Mouse (Mus musculus) hindbrain, embryonic 15.5 days (tissue): ENCODE results near the gene Pde2a. TPM values are rescaled to one million over a fixed set of nuclear protein-coding genes. Genes with fewer than 3 reads are reported as not detected.
A peak's percentile ranks its signal among the peaks of the same experiment; 100 is the strongest.

Experiments
- ATAC-seq: fragments of 200-750 bp; cut with Nextera tagmentation; 2 replicates; pipeline ENCODE4 v1.8.0; 2017; ENCODE audit warnings: low read depth, moderate number of reproducible peaks, moderate TSS enrichment; ENCODE audit not compliant: low FRiP score
- H3K27ac ChIP-seq: fragments of 300-500 bp; sonication (generic); replicated peaks from 2 replicates; pipeline ENCODE4 v1.5.1; 2015; ENCODE audit warnings: mild to moderate bottlenecking, inconsistent platforms
- H3K27me3 ChIP-seq: fragments of 300-500 bp; sonication (generic); 2 replicates; pipeline ENCODE4 v1.6.1; 2015; ENCODE audit warnings: control low read depth, inconsistent platforms
- H3K36me3 ChIP-seq: fragments of 300-500 bp; sonication (generic); 2 replicates; pipeline ENCODE4 v1.6.1; 2015; ENCODE audit warnings: control low read depth, inconsistent platforms
- H3K4me1 ChIP-seq: fragments of 300-500 bp; sonication (generic); replicated peaks from 2 replicates; pipeline ENCODE4 v1.6.1; 2015; ENCODE audit warnings: control low read depth, inconsistent platforms
- H3K4me2 ChIP-seq: fragments of 300-500 bp; sonication (generic); 2 replicates; pipeline ENCODE4 v1.6.1; 2015; ENCODE audit warnings: moderate library complexity, mild to moderate bottlenecking, inconsistent platforms
- H3K4me3 ChIP-seq: fragments of 300-500 bp; sonication (generic); 2 replicates; pipeline ENCODE4 v1.5.1; 2015; ENCODE audit warnings: mild to moderate bottlenecking, inconsistent platforms
- H3K9ac ChIP-seq: fragments of 300-500 bp; sonication (generic); 2 replicates; pipeline ENCODE4 v1.6.1; 2015; ENCODE audit warnings: inconsistent platforms
- H3K9me3 ChIP-seq: fragments of 300-500 bp; sonication (generic); 2 replicates; pipeline ENCODE4 v1.6.1; 2016; ENCODE audit warnings: control low read depth, inconsistent platforms
- WGBS: fragments of 180-500 bp; shearing (Covaris S2); methylation state at CpG from one replicate; pipeline ENCODE4 v1.1.7; 2015; 5-methylcytosine and 5-hydroxymethylcytosine counted together
- polyA plus RNA-seq: library from polyadenylated mRNA; unstranded; fragments of >200 nt; fragmentation: Nextera tagmentation; extraction: Ambion mirVana; gene quantifications from 2 replicates; pipeline ENCODE4 v1.2.1, GENCODE M21; 2015

The Pde2a gene
- polyA plus RNA-seq, result 31.3 and 34.8 TPM in 2 replicates

DNA sequence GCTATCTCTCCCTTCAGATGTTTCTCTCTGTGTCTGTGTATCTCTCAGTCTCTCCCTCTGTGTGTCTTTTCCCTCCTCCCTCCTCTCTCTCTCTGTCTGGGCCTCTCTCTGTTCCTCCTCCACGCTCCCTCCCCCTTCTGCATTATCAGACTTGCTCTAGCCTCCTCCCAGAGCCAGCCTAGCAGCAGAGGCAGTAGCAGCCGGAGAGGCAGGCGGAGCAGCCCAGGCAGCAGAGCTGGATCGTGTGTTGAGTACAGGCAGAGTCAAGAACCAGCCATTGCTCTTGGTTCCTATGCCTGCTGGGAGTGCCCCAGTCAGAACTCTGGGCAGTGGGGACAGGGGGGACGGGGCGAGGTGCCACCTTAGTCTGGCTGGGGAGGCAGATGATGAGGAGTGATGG is at the start of gene Pde2a:
TSS of gene Pde2a (plus strand) at position 163 of the 400 bp plus-strand sequence.
- peak within 1 kb of the TSS; percentile 32 for H3K4me3 ChIP-seq
- peak within 1 kb of the TSS; percentile 27 for H3K9ac ChIP-seq
- H3K27ac ChIP-seq, result peak within 1 kb of the TSS; percentile 46
- H3K27me3 ChIP-seq, result peaks cover 5% of the 10 kb centered on the region; the same call in 1 of the 2 replicates
- H3K4me1 ChIP-seq, result peaks cover 37% of the 10 kb centered on the region
- no peaks in the 10 kb centered on the region for H3K36me3 ChIP-seq
- peak within 1 kb of the TSS; percentile 54 for H3K4me2 ChIP-seq
- no peaks in the 10 kb centered on the region for H3K9me3 ChIP-seq
- WGBS, result 12% methylated on average over 6 of the region's 6 CpGs
- ATAC-seq, result peak; percentile 81

DNA sequence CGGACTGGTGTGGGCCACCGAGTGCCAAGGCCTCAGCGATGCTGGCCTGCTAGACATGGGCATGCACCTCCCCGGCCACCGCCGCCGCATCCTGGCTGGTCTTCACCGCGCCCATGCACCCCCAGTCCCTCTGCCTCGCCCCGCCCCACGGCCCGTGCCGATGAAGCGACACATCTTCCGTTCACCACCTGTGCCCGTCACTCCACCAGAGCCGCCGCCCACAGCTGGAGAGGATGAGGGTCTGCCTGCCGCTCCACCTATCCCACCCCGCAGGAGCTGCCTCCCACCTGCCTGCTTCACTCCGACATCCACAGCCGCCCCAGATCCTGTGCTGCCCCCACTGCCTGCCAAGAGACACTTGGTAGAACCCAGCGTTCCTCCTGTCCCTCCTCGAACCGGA is 48.4 kb upstream of the Pde2a start:
- no peak overlapping the region for H3K4me2 ChIP-seq
- H3K27ac ChIP-seq, result no peak overlapping the region
- no peak for ATAC-seq
- H3K9me3 ChIP-seq, result no peaks in the 10 kb centered on the region
- H3K4me1 ChIP-seq, result peaks cover 8% of the 10 kb centered on the region; the same call in 1 of the 2 replicates
- WGBS, result 85% methylated on average over 26 of the region's 26 CpGs
- H3K36me3 ChIP-seq, result no peaks in the 10 kb centered on the region
- H3K27me3 ChIP-seq, result no peaks in the 10 kb centered on the region
- no peak overlapping the region for H3K9ac ChIP-seq
- H3K4me3 ChIP-seq, result no peak overlapping the region

DNA sequence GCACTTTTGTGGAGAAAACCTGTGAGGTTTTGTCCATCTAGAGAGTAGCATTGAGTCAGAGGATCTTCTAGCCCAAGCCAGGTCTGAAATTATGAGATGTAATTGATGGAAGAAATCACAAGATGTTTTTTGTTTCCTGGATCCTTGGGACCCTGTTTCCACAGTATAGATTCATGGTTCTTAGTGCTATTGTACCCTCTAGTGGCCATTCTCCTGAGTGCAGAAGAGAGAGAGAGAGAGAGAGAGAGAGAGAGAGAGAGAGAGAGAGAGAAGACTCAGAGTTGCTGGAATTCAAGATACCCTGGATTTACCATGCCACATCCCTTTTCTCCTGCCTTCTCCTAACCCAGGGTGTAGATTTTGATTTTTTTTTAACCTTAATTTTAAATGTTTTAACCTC is 47.3 kb upstream of the Pde2a start:
- Histone ChIP-seq H3K27me3 (no peaks in the 10 kb centered on the region), H3K4me3 (no peak overlapping the region), H3K36me3 (no peaks in the 10 kb centered on the region), H3K4me1 (peaks cover 8% of the 10 kb centered on the region; the same call in 1 of the 2 replicates), H3K9ac (no peak overlapping the region), H3K27ac (no peak overlapping the region), H3K9me3 (no peaks in the 10 kb centered on the region), H3K4me2 (no peak overlapping the region)
- ATAC-seq, result peak; percentile 72; the same call in 1 of the 2 replicates

DNA sequence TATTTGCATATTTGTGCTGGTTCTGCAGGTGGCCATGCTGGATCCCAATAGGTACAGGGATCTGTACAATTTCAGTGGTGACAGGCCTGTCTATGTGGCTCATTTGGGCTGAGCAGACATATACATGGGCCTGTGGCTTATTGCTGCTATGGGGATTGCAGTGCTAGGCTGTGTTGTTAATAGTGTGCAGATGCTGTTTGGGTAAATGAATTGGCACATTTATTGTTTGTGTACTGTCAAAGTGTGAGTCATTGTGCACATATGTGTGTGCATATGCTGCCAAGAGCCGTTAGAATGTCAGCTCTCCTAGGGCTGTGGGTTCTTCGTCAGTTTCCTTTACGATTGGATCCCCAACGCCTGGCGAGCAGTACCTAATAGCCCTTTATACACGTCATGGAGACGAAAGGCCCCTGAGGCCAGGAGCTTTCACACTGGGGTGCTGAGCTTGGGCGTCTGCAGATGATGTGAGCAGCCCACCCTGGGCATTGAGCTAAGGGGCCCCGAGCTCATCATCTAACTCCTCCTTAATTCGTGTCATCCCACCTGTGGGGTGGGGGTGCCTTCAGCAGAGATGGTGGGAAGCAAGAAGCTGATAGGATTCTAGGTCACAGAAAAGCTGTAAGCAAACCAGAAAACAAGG is 44.7 kb upstream of the Pde2a start:
- Histone ChIP-seq H3K4me3 (no peak overlapping the region), H3K4me1 (peaks cover 8% of the 10 kb centered on the region; the same call in 1 of the 2 replicates), H3K36me3 (no peaks in the 10 kb centered on the region), H3K4me2 (no peak overlapping the region), H3K9ac (no peak overlapping the region), H3K27ac (no peak overlapping the region), H3K9me3 (no peaks in the 10 kb centered on the region), H3K27me3 (no peaks in the 10 kb centered on the region)
- no peak; the same call in 1 of the 2 replicates for ATAC-seq
- 56% methylated on average over 10 of the region's 10 CpGs for WGBS

DNA sequence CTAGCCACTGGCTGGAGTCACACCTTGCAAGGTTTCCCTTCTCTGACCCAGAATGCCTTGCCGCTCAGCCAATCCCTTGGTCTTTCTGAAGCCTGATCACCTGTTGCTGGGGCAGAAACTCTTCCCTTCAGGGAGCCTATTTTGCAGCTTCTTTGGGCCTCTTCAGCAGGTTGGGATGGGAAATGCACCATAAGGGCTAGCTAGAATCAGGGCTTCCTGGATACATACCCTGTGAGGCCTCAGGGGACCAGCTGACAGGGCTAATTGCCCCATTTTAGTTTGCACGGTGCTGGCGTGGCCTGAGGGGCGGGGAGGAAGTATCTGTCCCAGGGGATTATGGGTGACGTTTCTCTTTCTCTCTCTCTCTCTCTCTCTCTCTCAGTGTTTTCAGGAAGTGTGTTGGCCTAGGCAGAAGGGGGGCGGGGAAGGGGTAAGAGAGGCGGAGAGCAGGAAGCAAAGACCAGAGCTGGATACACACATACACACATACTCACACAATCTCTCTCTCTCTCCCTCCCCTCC is 43.7 kb upstream of the Pde2a start:
- 42% methylated on average over 7 of the region's 7 CpGs for WGBS
- 0 out of 2 replicates have a peak overlapping the region, but pooled peaks have one; percentile 9 for H3K4me2 ChIP-seq
- no peak for ATAC-seq

DNA sequence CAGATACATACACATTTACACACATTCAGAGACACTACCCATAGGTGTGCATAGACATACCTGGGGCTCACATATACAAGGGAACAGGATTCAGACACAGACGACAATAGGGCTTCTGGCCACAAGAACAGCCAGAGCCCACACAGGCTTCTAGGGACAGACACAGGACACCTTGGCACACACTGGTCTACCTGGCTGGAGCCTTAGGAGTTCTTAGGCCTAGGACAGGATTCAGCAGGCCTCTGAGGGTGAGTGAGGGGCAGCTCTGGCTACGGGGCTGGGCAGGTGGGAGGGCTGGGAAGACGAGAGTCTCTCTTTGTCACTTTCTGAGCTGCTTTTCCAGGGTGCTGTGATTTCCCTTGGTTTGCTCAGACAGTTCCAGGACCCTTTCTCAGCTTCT is 43.2 kb upstream of the Pde2a start:
- Histone ChIP-seq H3K4me3 (no peak overlapping the region), H3K4me2 (0 out of 2 replicates have a peak overlapping the region, but pooled peaks have one; percentile 2), H3K36me3 (no peaks in the 10 kb centered on the region), H3K27ac (no peak overlapping the region; the same call in 1 of the 2 replicates), H3K9me3 (no peaks in the 10 kb centered on the region), H3K4me1 (peaks cover 8% of the 10 kb centered on the region; the same call in 1 of the 2 replicates), H3K27me3 (no peaks in the 10 kb centered on the region), H3K9ac (no peak overlapping the region)
- 69% methylated on average over 3 of the region's 3 CpGs for WGBS
- ATAC-seq, result no peak

More for the DNA sequence above, 43.7 kb upstream of the Pde2a start:
- Histone ChIP-seq H3K36me3 (no peaks in the 10 kb centered on the region), H3K27ac (peak overlapping the region; percentile 3; the same call in 1 of the 2 replicates), H3K9me3 (no peaks in the 10 kb centered on the region), H3K4me1 (peaks cover 8% of the 10 kb centered on the region; the same call in 1 of the 2 replicates), H3K27me3 (no peaks in the 10 kb centered on the region), H3K9ac (no peak overlapping the region), H3K4me3 (no peak overlapping the region)

DNA sequence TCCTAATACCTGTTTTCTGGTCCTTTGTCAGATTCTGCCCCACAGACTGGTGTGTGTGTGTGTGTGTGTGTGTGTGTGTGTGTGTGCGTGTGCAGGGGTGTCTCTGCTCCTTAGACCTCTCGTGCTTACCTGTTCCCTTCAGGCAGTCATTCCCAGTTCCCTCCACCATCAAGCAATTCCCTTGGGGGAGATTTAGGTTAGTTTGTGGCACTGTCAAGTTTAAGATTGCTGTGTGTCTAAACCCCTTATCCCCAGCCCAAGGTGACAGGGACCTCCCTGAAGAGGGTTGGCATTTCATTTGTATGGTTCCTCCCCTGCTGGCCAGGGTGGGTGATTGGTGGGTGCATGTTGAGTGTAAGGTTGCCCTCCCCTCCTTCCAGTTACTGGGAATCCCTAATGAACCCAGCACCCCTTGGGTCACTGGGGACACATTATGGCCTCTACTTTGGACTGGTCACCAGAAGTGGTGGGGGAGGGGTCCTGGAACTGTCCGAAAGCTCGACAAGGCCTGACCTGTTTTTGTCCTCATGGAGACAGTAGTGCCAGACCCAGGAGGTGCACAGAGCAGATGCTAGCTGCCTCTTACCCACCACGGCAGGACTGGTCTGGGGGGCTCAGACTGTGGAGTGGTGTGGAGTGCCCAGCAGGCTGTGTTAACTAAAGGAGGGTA is 42.6 kb upstream of the Pde2a start:
- no peak for ATAC-seq
- Histone ChIP-seq H3K9ac (no peak overlapping the region), H3K9me3 (no peaks in the 10 kb centered on the region), H3K4me3 (no peak overlapping the region), H3K27me3 (no peaks in the 10 kb centered on the region), H3K4me2 (0 out of 2 replicates have a peak overlapping the region, but pooled peaks have one; percentile 2), H3K27ac (no peak overlapping the region), H3K36me3 (no peaks in the 10 kb centered on the region), H3K4me1 (peaks cover 8% of the 10 kb centered on the region; the same call in 1 of the 2 replicates)
- WGBS, result 64% methylated on average over 5 of the region's 5 CpGs

DNA sequence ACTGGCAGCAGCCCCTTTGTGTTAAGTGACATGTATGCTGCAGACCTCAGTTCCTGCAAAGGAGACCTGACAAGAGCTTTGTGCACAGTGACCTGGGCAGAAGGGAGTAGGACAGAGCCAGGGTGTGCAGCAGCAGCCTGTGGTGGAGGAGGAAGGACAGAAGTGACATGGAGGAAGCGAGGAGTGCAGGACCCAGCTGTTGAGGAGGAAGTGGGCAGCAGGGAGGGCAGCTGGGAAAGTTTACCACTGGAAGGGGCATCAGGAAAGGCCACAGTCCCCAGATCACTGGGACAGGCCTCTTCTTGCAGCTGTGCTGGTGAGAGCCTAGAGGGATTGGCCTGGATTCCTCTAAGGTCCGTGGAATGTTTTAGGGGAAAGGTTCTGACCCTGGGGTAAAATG is 41.8 kb upstream of the Pde2a start:
- Histone ChIP-seq H3K27me3 (no peaks in the 10 kb centered on the region), H3K27ac (no peak overlapping the region), H3K4me2 (no peak overlapping the region), H3K36me3 (no peaks in the 10 kb centered on the region), H3K9me3 (no peaks in the 10 kb centered on the region), H3K9ac (no peak overlapping the region), H3K4me1 (peaks cover 8% of the 10 kb centered on the region; the same call in 1 of the 2 replicates), H3K4me3 (no peak overlapping the region)
- WGBS, result 74% methylated on average over 2 of the region's 2 CpGs
- ATAC-seq, result no peak

DNA sequence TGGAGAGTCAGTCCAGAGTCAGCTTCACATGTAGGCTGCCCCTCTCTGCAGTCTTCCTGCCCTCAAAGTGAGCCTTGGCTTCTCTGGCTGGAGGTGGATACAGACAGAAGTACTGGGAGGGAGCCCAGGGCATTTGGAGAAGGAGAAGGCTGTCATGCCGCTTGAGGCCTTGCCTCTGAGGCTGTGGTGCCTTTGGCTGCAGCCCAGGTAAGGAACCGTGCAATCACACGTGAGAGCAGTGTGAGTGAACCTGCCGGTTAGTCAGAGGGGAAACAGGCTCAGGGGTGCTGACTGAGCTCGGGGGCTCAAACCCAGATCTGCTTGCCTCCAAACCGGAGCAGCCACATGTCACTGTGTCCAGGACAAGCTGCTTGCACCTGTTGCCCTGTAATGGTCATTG is 40.0 kb upstream of the Pde2a start:
- peaks cover 8% of the 10 kb centered on the region; the same call in 1 of the 2 replicates for H3K4me1 ChIP-seq
- H3K9ac ChIP-seq, result no peak overlapping the region
- WGBS, result 79% methylated on average over 6 of the region's 6 CpGs
- H3K9me3 ChIP-seq, result no peaks in the 10 kb centered on the region
- H3K27me3 ChIP-seq, result no peaks in the 10 kb centered on the region
- H3K4me3 ChIP-seq, result no peak overlapping the region
- no peak for ATAC-seq
- no peak overlapping the region for H3K4me2 ChIP-seq
- H3K36me3 ChIP-seq, result no peaks in the 10 kb centered on the region
- no peak overlapping the region for H3K27ac ChIP-seq

DNA sequence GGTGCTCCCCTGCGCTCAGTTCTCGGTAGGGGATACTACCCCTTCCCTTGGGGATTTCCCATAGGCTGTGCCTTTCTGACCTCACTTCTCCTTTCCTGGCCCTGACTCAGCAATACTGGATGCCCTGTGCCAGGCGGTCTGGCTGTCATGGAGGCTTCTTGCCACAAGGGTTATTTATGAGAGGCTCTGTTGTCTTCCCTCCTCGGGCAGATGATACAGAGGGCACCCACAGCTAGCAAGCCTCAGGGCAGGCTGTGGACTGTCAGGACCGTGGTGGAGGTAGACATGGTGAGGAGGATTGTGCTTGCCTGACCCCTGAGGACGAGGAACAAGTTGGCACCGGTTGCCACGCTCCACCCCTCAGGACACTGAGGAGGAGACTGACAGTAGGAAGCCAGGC is 39.1 kb upstream of the Pde2a start:
- Histone ChIP-seq H3K9me3 (no peaks in the 10 kb centered on the region), H3K27ac (no peak overlapping the region), H3K4me2 (no peak overlapping the region), H3K4me1 (no peaks in the 10 kb centered on the region; the same call in 1 of the 2 replicates), H3K9ac (no peak overlapping the region), H3K36me3 (no peaks in the 10 kb centered on the region), H3K4me3 (no peak overlapping the region), H3K27me3 (no peaks in the 10 kb centered on the region)
- WGBS, result 73% methylated on average over 8 of the region's 8 CpGs
- ATAC-seq, result no peak

DNA sequence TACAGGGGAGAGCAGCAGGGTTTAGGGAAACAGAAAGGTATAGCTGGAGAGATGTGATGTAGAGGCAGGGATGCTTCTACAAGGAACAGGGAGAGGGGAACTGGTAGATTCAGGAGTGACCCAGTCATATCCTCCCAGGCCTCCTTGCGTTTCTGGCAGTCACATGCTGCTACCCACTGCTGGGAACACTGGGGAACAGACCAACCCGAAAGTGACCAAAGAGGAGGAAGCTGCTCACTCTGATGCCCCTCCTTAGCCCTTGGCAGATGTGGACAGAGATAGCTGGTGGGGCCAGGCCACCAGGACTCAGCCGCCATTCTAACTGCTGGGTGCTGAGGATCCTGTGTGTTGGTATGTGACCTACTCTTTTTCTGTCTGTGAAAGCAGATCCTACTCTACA is 37.7 kb upstream of the Pde2a start:
- no peak for ATAC-seq
- H3K4me2 ChIP-seq, result no peak overlapping the region
- no peaks in the 10 kb centered on the region for H3K9me3 ChIP-seq

DNA sequence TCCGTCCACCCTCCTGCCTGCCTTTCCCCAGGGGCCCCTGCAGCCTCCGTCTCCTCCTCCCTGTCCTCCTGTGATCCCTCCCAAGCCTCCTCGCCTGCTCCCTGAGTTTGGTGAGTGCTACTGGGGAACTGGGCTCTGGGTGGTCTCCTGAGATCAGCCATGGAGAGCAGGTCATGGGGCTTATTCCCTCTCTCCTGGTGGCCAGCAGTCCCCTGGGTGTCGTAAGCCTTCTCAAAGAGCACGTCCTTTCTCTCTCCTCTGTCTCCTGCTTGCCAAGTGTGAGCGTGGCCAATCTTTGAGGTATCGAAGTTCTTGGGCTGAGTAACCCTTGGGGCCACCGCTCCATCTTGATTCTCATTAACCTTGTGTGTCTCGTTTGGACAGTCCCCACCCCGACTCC is 36.6 kb upstream of the Pde2a start:
- H3K36me3 ChIP-seq, result no peaks in the 10 kb centered on the region
- no peak overlapping the region for H3K4me2 ChIP-seq
- no peak for ATAC-seq
- H3K4me3 ChIP-seq, result no peak overlapping the region
- 70% methylated on average over 10 of the region's 10 CpGs for WGBS
- no peak overlapping the region for H3K9ac ChIP-seq
- H3K27ac ChIP-seq, result no peak overlapping the region
- H3K4me1 ChIP-seq, result no peaks in the 10 kb centered on the region
- no peaks in the 10 kb centered on the region for H3K9me3 ChIP-seq
- no peaks in the 10 kb centered on the region for H3K27me3 ChIP-seq

More for the DNA sequence above, 37.7 kb upstream of the Pde2a start:
- no peak overlapping the region for H3K4me3 ChIP-seq
- H3K36me3 ChIP-seq, result no peaks in the 10 kb centered on the region
- H3K27ac ChIP-seq, result no peak overlapping the region
- no peak overlapping the region for H3K9ac ChIP-seq
- H3K27me3 ChIP-seq, result no peaks in the 10 kb centered on the region
- no peaks in the 10 kb centered on the region; the same call in 1 of the 2 replicates for H3K4me1 ChIP-seq
- WGBS, result 50% methylated on average over 3 of the region's 3 CpGs
